Mouse (Mus musculus): ENCODE measurements around the gene Dlx2.

Dlx2 gene

DNA sequence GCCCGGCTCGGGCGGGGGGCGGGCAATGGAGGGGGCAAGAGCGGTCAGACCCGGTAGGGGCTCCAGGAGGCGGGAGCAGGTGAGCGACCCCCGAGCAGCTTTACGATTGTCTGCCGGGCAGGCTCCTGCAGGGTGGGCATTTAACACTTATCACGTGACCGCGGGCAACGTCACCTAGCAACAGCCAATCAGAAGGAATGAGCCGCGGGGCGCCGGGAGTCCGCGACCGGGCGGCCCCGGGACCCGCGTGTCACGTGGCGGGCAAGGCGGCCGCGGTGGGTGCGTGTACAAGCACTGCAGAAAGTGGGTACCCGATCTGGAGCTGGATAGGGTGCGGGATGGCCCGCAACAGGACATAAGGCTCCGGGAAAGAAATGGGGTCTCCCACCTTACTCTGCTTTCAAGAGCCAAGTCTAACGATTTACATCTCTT lies at the start of gene Dlx2:
TSS of gene Dlx2 (minus strand) at position 115 of the 432 bp plus-strand sequence.
- no peak for ATAC-seq (ENCODE audit: insufficient number of reproducible peaks, low FRiP score, low TSS enrichment)

DNA sequence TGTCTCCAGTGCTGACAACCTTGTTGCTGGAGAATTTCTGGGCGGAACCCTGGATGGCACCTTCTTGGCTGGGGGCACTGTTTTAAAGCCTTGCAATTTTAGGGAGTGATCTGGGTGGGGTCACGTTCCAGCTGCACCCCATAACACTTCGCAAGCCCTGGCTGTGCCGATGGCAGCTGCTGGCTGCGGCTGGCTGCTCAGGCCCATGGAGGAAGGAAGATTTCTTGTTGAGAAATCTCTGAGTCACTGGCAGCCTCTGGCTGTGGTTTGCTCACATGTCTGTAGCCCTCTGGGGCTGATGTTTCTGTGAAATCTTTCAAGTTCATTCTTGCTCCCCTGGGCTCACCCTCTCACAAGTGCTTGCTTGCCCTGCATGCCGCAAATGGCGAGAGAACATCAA lies 47.9 kb upstream of the Dlx2 start:
- ATAC-seq (ENCODE audit: insufficient number of reproducible peaks, low FRiP score, low TSS enrichment), result no peak

DNA sequence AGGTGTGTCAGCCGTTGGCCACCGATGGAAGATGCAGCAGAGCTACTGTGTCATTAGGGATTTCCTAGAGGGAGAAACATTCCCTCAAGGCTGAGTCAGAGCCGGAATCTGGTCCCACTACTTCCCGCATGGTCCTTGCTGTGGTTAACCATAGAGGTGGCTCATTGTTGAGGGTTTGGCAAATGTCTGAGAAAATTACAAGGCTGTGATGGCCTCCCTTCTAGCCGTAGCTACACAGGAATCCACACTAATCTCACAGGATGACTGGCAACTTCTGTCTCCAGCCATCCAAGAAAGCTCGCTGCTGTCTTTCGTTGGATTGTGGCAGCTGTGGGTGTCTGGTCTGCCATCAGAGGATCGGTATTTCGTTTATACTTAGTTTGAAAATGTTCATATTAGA lies 42.6 kb upstream of the Dlx2 start:
- no peak for ATAC-seq (ENCODE audit: insufficient number of reproducible peaks, low FRiP score, low TSS enrichment)

DNA sequence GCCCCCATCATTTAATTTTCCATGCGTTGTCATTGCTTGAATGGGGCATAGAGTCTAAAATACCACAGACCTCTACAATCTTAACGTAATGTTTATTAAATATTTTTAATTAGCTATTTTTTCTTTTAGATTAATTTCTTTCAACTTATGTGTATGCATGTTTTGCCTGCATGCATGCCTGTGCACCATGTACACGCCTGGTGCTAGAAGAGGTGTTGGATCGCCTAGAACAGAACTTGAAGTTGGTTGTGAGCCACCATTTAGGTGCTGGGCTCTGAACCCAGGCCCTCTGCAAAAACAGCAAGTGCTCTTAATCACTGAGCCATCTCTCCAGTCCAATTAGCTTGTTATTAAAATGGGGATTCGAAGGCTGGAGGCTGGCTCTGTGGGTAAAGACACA lies 34.9 kb upstream of the Dlx2 start:
- no peak for ATAC-seq (ENCODE audit: insufficient number of reproducible peaks, low FRiP score, low TSS enrichment)

DNA sequence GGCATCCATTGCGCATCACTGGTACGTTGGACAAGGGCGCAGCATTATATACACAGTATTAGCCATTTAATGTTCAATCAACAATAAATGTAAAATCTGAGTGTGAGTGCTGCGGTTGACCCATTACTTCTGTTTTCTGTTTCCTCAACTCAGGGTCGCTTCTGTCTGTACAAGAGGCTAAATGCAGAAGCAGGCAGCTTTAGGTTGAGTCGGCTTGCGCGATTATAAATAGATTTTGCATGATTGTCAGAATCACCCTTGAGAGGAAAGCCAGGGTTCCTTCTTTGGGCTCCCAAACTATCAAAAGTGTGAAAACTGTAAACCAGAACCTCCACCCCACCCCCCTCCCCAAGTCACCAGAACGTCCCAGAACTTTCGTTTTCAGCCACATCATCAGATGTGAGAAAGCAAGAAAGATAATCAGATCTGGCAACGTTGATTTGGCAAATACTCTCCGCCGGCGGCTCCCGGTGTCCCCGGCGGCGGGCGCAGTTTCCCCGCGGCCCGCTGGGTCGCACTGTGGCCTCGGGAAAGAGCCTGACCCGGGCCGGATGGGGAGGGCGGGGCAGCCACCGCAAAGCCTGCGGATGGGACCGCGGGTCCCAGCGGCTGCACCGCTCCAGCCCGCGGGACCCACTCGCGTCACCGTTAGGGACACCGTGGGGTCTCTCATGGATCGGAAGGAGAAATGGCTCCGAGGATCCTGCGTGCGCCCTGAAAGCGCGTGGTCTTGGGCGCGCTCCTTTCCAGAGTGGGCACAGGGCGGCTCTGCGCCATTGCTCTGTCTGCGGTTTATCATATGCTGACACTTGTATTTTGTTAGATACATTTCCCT lies 34.3 kb upstream of the Dlx2 start:
- no peak for ATAC-seq (ENCODE audit: insufficient number of reproducible peaks, low FRiP score, low TSS enrichment)

DNA sequence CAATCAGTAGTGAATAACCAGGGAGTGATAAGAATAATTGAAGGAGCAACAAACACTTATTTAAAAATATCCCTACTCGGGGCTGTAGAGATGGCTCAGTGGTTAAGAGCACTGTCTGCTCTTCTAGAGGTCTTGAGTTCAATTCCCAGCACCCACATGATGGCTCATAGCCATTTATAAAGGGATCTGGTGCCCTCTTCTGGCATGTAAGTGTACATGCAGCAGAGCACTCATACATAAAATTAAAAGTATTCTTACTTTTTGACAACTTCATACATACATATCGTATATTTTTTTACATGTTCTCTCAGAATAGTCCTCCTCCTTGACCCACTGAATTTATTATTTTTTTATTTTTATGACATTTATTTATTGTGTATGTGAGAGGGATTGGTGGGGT lies 30.5 kb upstream of the Dlx2 start:
- no peak for ATAC-seq (ENCODE audit: insufficient number of reproducible peaks, low FRiP score, low TSS enrichment)

DNA sequence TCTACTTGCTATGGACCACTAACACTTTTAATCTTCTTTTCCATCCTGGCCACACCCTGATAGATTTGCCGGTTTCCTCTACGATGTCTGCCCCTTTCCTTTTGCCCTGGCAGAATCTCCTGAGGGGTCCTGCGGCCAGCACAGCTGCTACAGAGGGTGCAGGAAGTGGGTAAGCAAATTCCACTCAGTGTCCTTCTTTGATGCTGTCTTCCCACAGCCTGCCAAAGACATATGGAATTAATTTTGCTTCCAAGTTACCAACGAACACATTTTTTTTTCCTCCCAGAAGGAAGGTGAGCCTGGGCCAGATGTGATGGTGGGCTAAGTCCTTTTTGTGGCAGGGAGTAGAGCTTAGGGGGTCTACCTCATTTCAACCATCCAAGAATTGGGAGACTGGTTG lies 27.2 kb upstream of the Dlx2 start:
- ATAC-seq (ENCODE audit: insufficient number of reproducible peaks, low FRiP score, low TSS enrichment), result no peak

DNA sequence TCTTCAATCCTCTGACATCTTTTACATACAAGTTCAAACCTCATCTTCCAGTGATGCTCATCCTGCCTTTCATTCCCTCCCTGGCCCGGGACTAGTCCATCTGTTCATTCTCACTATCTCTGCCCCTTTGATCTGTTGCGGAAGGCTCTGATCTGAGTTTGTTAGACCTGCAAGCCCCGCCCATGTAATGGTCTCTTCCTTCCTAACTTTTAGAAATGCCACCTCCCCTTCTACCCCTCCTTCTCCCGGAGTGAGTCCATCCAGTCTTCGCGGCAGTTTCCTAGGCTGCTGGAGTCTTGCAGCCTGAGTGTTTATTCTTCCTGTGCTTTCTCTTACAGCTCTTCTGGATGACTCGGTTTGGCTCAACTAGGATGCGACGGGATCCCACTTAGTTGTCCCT lies 19.9 kb upstream of the Dlx2 start:
- ATAC-seq (ENCODE audit: insufficient number of reproducible peaks, low FRiP score, low TSS enrichment), result no peak

DNA sequence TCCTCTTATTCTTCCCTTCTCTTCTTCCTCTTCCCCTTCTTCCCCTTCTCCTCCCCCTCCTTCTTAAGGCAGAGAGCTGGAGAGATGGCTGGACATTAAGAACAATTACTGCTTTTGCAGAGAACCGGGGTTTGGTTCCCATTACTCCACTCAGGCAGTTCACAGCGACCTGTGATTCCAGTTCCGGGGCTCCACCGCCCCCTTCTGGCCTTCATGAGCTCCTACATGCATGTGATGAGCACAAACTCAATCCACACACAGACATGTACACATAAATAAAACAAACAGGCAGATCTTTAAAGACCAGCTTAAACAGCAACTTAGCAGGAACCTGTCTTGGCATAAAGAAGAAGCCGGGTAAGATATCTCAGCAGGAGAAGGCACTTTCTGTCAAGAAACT lies 9.5 kb upstream of the Dlx2 start:
- ATAC-seq (ENCODE audit: insufficient number of reproducible peaks, low FRiP score, low TSS enrichment), result no peak

DNA sequence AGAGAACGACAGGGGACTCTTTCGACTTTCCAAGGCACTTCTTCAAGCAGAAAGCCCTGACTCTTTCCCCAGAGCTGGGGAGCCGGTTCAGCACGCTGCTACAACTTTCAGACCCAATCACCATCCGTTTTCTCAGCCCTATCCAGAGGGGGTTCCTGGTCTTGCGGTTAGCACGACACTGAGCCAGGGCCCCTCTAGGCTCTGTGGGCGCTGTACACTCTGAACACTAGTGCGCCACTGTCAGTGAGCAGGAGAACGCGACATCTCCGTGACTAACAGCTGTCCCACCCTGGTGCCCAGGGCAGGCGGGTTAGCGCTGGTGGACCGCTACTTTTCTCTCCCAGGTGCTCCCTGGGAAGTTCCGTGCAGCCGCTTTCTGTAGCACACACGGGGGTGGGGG lies 5.2 kb upstream of the Dlx2 start:
- ATAC-seq (ENCODE audit: insufficient number of reproducible peaks, low FRiP score, low TSS enrichment), result no peak

DNA sequence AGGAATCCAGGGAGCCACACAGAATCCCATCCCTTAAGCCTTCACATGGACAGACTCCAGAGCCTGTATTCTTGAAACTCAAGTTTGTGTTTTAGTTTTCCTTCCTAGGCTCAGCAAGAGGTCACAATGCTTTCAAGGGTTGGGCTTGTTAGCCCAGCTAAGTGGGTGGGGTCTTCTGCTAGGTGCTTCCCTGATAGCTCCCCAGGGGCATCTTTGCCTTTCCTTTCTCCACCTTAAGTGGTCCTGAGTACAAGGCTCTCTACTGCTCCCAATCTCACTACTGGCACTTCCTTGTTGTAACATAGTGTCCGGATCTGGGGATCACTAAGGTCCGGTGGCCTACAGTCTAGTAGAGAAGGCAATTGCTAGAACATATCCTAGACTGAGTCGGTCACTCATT lies 3.8 kb upstream of the Dlx2 start:
- ATAC-seq (ENCODE audit: insufficient number of reproducible peaks, low FRiP score, low TSS enrichment), result no peak

DNA sequence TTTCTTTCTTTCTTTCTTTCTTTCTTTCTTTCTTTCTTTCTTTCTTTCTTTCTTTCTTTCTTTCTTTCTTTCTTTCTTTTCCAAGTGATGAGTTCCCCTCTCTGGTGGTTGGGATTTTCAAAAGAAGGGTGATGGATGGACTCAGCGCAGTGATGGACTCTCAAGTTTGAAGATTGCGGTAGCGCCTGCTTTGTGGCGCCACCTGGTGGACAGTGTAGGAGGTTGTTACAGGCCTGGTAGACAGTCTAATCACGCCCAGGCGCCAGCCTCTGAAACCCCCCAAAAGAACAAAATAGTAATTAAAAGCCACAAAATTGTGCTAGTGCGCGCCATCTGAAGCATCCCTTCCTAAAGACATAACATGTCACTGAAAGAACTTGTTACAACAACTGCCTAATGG lies 1.3 kb upstream of the Dlx2 start:
- ATAC-seq (ENCODE audit: insufficient number of reproducible peaks, low FRiP score, low TSS enrichment), result no peak

DNA sequence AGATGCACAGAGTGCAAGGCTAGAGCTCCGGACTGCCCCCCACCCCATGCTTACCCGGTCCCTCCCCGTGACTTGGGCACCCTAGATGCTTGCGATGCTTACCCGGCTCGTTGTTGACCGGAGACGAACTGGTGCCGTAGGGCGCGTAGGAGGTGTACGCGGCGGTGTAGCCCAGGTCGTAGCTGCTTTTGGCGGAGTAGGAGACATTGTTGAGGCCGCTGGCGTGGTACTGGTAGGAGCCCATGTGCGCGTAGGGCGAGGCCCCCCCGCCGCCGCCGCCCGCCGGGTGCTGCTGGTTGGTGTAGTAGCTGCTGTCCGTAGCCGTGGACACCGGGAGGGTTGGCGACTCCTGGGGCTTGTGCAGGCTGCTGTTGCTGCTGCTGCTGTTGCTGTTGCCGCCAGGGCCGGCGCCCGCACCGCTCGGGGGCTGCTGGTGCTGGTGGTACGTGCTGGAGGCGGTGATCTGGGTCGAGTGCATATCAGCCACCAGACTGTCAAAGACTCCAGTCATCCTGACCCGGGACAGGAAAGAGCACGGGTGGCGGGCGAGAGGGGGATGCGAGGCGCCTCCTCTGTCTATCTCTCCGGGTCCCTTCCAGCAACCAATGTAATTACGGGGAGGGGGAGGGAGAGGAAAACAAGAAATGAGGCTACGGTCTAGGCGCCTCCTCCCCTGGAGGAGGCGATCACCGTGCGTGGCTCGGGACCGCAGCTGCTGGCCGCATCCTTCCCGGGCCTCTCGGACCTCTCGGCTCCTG lies 493 bp downstream of the Dlx2 start:
- no peak for ATAC-seq (ENCODE audit: insufficient number of reproducible peaks, low FRiP score, low TSS enrichment)

DNA sequence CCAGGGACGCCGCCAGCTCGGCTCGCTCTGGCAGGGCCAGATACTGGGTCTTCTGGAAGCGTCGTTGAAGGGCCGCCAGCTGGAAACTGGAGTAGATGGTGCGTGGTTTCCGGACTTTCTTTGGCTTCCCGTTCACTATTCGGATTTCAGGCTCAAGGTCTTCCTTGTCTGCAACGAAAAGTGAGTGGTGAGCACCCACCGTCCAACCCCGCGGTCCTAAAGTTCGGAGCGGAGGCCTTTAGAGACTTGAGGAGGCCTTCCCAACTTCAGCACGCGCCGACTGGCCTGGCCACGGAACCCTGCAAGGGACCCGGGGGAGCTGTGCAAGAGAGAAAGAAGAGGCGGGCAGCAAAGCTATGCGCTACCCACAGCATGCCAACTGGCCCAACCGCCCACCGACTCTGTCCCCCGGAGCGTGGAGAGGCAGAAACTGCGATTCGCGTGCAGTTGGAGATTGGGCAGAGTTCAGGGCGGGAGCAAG lies 1.1 kb downstream of the Dlx2 start:
- no peak for ATAC-seq (ENCODE audit: insufficient number of reproducible peaks, low FRiP score, low TSS enrichment)

DNA sequence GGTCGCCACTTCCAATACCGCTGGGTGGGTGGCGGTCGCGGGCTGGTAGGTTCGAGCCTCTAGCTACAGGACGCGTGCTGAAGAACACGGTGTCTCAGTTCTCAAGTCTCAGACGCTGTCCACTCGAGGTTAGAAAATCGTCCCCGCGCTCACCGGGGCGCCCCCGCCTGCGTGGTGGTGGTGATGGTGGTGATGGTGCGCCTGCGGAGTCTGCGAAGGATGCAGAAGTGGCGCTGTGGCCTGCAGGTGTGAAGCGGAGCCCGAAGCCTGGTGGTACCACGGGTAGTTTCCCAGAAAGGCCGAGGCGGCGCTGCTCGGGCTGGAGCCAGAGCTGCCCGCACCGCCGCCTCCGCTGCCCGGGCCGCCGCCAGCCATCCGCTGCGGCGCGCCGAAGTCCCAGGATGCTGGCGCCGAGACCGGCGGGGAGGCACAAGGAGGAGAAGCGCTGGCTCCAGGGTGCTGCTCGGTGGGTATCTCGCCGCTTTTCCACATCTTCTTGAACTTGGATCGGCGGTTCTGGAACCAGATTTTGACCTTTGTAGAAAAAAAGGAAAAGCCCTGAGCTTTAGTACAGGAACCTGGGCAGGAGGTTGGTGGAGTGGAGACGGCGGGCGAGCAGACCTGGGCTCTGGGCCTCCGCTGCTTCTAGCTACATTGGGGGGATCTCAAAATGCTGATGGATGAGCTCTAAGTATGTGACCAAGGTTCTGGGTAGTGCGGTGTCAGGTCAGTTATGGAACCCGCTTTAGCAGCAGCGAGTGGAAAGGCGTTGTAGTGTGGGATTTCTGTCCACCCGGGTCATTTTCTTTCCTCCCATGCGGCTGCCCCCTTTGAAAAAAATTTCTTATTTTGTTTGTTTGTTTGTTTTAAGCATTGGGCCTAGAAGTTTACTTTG lies 1.9 kb downstream of the Dlx2 start:
- ATAC-seq (ENCODE audit: insufficient number of reproducible peaks, low FRiP score, low TSS enrichment), result no peak

DNA sequence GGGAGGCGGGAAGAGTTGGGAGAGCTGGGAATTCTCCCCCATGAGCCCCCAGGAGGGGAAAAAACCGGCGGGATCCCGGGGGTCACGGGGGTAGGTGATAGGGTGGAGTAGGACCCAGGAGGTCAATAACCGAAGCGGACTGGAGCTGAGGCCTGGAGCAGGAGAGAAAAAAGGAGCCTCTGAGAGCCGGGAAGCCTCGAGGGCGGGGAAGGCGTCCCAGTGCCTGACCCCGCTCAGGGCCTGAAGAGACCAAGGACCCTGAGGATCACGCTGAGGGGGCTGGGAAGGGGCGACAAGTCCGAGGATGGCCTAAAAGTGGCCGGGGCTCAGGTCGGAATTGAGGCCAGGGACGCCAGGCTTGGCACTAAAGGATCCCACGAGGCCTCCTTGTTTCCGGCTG lies 2.6 kb downstream of the Dlx2 start:
- ATAC-seq (ENCODE audit: insufficient number of reproducible peaks, low FRiP score, low TSS enrichment), result no peak

DNA sequence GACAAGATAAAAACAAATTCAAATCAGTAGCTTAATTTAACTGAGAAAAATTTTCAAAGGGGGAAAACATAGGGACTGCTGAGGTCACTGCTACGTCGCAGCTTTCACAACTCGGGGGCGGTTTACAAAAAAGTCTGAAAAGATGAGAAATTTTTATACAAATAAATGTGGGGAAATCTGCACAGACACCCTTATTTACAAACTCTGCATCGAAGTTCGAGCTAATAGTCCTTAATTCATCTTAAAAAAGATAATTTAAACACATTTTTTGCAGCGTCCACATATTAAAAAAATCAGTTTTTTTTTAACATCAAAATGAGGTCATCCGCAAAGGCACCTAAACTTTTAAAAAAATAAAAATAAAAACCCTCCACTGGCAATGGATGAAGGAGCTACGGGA lies 3.0 kb downstream of the Dlx2 start:
- no peak for ATAC-seq (ENCODE audit: insufficient number of reproducible peaks, low FRiP score, low TSS enrichment)

DNA sequence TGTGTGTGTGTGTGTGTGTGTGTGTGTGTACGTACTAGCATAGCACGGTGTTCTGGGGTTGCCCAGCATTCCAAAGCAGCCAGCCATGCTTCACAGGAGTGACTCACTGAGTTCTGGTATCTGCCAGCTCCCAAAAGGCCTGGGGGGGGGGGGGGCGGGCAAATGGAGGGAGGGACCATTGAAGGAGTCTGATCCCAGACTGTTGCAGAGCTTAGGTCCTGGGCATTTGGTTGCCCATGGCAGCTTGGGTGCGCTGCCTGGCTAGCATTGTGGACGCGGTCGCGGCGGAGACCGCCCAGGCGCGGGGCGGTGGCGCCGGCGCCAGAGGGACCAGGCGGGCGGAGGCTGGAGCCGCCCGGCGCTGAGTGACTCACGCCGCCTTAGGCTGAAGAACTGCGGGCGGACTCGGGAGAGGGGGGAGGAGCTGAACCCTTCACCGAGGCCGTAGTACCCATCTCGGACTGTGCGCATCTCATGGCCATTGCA lies 3.7 kb downstream of the Dlx2 start:
- no peak for ATAC-seq (ENCODE audit: insufficient number of reproducible peaks, low FRiP score, low TSS enrichment)

DNA sequence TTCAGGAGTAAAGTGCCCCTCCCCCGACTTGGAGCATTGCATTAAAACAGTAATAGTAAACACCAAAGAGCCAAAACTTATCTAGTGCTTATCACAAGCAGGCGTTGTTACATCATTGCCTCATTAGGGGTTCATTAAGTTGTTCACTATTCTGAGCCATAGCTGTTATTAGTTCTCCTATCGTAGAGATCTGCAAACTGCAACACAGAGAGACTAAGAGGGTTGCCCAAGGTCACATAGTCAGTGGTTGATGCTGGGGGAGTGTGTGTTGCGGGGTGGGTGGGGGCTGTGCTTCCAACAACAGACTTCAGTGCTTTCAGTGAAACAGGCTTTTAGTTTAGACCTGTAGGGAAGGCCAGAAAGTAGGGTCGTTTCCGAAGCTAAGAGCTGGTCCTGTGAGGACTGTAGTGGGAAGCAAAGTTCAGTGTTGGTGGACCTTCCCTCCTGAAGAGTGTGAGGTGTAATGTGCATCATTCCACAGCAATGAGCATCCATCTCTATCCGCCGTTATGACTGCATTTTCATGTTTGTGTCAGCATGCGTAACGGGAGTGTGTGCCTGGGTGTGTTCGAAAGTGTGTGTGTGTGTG lies 4.2 kb downstream of the Dlx2 start:
- no peak for ATAC-seq (ENCODE audit: insufficient number of reproducible peaks, low FRiP score, low TSS enrichment)
